Mouse (Mus musculus) liver, embryonic 18 days (tissue): ENCODE results near the gene Sart1. TPM values are rescaled to one million over a fixed set of nuclear protein-coding genes. Genes with fewer than 3 reads are reported as not detected.

Experiments
- polyA plus RNA-seq: library from polyadenylated mRNA; depleted of rRNA; stranded (reverse); fragments of >200 nt; gene quantifications from 2 replicates; pipeline ENCODE4 v1.2.3, GENCODE M21; 2012; rRNA removed

The Sart1 gene
- 17.2 and 21.0 TPM in 2 replicates for polyA plus RNA-seq

GRCm38 (mm10) chr19:5388588-5389242, at the start of gene Sart1:
TSS of gene Sart1 (minus strand) at chr19:5388703.

GRCm38 (mm10) chr19:5424782-5425741, 36.6 kb upstream of the Sart1 start, which contains the start of the genes Drap1 and AI837181:
TSS of gene Drap1 (minus strand) at chr19:5424979.
TSS of gene AI837181 (plus strand) at chr19:5425144.

GRCm38 (mm10) chr19:5402293-5402692, 13.8 kb upstream of the Sart1 start, which contains the start of gene Tsga10ip:
TSS of gene Tsga10ip (minus strand) at chr19:5402526.

GRCm38 (mm10) chr19:5367053-5367359, 21.5 kb downstream of the Sart1 start, which contains the start of gene Banf1:
TSS of gene Banf1 (minus strand) at chr19:5367168.

GRCm38 (mm10) chr19:5366175-5367052, 22.1 kb downstream of the Sart1 start, which contains the start of gene Eif1ad:
TSS of gene Eif1ad (plus strand) at chr19:5366741.

GRCm38 (mm10) chr19:5349502-5349873, 39.0 kb downstream of the Sart1 start, which contains the start of gene Cst6:
TSS of gene Cst6 (minus strand) at chr19:5349574.

GRCm38 (mm10) chr19:5335441-5335840, 53.1 kb downstream of the Sart1 start, which contains the start of gene Catsper1:
TSS of gene Catsper1 (plus strand) at chr19:5335741.

Other genes with a start within 250 kb of the Sart1 start
- gene Pacs1, start 115.6 kb downstream of the Sart1 start, polyA plus RNA-seq, result 4.7 and 5.9 TPM in 2 replicates
- gene Sf3b2, start 93.2 kb downstream of the Sart1 start, polyA plus RNA-seq, result 39.5 and 46.2 TPM in 2 replicates
- gene Gal3st3, start 90.4 kb downstream of the Sart1 start, polyA plus RNA-seq, result not detected in 2 replicates
- not detected in 2 replicates for gene Catsper1, start 53.0 kb downstream of the Sart1 start, polyA plus RNA-seq
- gene Cst6, start 39.1 kb downstream of the Sart1 start, polyA plus RNA-seq, result 0.26 and 0.34 TPM in 2 replicates
- gene Eif1ad, start 22.0 kb downstream of the Sart1 start, polyA plus RNA-seq, result 14.5 and 15.1 TPM in 2 replicates
- gene Banf1, start 21.5 kb downstream of the Sart1 start, polyA plus RNA-seq, result 88.4 and 89.0 TPM in 2 replicates
- gene Tsga10ip, start 13.8 kb upstream of the Sart1 start, polyA plus RNA-seq, result 0.08 and 0.10 TPM in 2 replicates
- 58.1 and 59.6 TPM in 2 replicates for gene Drap1, start 36.3 kb upstream of the Sart1 start, polyA plus RNA-seq
- 18.6 TPM in 2 replicates for gene AI837181, start 36.4 kb upstream of the Sart1 start, polyA plus RNA-seq
- not detected in 2 replicates for gene Fosl1, start 58.8 kb upstream of the Sart1 start, polyA plus RNA-seq
- gene Ccdc85b, start 69.2 kb upstream of the Sart1 start, polyA plus RNA-seq, result 1.1 and 1.2 TPM in 2 replicates
- 28.7 and 31.9 TPM in 2 replicates for gene Fibp, start 71.9 kb upstream of the Sart1 start, polyA plus RNA-seq
- 0.58 and 0.87 TPM in 2 replicates for gene Ctsw, start 79.8 kb upstream of the Sart1 start, polyA plus RNA-seq
- gene Efemp2, start 85.3 kb upstream of the Sart1 start, polyA plus RNA-seq, result 10.1 and 10.4 TPM in 2 replicates
- gene Mus81, start 99.7 kb upstream of the Sart1 start, polyA plus RNA-seq, result 13.3 and 13.4 TPM in 2 replicates
- gene Cfl1, start 101.8 kb upstream of the Sart1 start, polyA plus RNA-seq, result 367 and 388 TPM in 2 replicates
- gene 1700020D05Rik, start 115.1 kb upstream of the Sart1 start, polyA plus RNA-seq, result 0.47 and 0.61 TPM in 2 replicates
- 4.5 and 5.8 TPM in 2 replicates for gene Snx32, start 121.8 kb upstream of the Sart1 start, polyA plus RNA-seq
- 0.04 and 0.05 TPM in 2 replicates for gene Ovol1, start 171.9 kb upstream of the Sart1 start, polyA plus RNA-seq
- gene Ap5b1, start 179.3 kb upstream of the Sart1 start, polyA plus RNA-seq, result 2.0 and 2.5 TPM in 2 replicates
- gene Rnaseh2c, start 213.2 kb upstream of the Sart1 start, polyA plus RNA-seq, result 55.8 and 61.9 TPM in 2 replicates
- gene Kat5, start 221.5 kb upstream of the Sart1 start, polyA plus RNA-seq, result 23.7 and 30.7 TPM in 2 replicates
- 16.8 and 17.9 TPM in 2 replicates for gene Rela, start 248.8 kb upstream of the Sart1 start, polyA plus RNA-seq